Mouse (Mus musculus): ENCODE measurements around the gene Olfr2. TPM values are rescaled to one million over a fixed set of nuclear protein-coding genes. Genes with fewer than 3 reads are reported as not detected.

Olfr2 gene
- not detected for polyA plus RNA-seq (2014; fragmentation: Illumina TruSeq; extraction: RNeasy Lipid Tissue Mini Kit (QIAGEN cat#74804))

GRCm38 (mm10) chr7:107005972-107006371, at the start of gene Olfr2:
Gene Olfr2, minus strand, starts transcription at chr7:107006072.

DNA sequence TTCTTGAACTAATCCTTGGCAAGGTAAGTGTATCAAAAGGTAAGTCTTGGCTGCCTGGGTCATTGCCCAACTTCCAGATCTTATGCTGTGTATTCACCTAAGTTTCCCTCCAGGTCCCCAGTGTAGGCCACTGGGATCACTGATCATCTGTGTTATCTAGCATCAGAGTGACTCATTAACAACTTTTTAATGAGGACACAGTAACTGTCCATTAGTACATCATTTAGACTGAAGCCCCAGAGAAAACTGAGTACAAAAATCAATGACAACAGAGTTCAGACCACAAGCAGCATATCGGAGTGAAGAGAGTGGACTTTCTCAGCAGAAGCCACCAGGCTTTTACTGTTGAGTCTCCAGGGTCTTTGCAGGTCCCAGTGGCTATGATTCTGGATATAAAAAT, 25.0 kb upstream of the Olfr2 start, which contains the start of gene Olfr713:
Gene Olfr713, plus strand, starts transcription at position 301 of the 400 bp plus-strand sequence.

DNA sequence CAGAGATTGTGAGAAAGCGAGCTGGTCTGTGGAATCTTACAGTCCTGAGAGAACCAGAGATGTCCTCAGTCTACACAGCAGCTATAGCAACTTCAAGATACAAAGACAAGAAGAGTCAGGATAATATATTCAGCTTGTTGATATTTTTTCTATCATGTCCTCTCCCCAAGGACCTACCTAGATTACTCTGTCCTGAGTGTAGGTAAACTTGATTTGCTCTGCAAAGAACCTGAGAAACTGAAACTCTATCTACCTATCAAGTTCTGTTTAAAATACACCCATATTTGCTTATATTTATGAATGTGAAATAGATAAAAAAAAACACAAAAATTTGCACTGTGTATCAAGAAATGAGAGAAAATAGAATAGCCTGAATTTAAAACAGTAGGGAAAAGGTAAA, 30.5 kb downstream of the Olfr2 start, which contains the start of gene Olfr711:
Gene Olfr711, minus strand, starts transcription at position 101 of the 400 bp plus-strand sequence.

DNA sequence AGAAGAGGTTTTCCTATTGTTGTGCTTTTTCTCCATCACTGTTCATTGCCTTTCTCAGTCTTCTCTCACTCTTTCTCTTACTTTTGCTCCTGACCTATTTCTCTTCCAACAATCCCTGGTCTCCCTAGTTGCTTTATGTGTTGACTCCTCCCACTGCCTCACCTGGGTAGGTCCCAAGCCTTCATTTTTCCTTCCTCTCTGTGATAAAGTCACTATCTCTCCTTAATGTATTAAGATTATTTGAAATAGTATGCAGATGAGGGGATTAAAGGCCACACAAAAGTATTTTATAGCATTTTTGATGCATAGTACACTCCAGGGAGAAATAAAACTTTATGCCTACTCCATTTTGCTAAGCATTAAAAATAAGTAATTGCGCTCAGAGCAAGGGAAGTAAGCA, 42.0 kb downstream of the Olfr2 start, which contains the start of gene Olfr6:
Gene Olfr6, minus strand, starts transcription at position 101 of the 400 bp plus-strand sequence.

DNA sequence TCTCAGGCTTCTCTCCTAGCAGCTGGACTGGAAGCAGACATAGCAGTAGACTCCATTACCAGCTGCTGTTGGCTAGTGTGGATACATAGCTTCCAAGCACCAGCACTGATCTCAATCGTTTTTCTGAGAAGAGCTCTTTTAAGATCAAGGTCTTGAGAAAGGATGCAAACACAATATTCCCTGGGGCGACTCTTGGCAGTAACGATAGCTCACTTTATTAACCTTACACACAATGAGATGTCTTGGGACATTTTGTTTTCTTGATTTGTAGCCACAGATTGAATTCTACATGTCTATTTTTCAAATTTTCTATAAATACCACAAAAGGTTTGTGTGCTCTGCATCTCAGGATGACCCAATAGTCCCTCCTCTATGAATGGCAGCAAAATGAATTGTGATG, 57.7 kb downstream of the Olfr2 start, which contains the start of gene Olfr710:
Gene Olfr710, minus strand, starts transcription at position 101 of the 400 bp plus-strand sequence.

Other genes starting within 250 kb of the Olfr2 start
- gene Olfr699, start 212.9 kb downstream of the Olfr2 start, polyA plus RNA-seq (2014; fragmentation: Illumina TruSeq; extraction: RNeasy Lipid Tissue Mini Kit (QIAGEN cat#74804)), result not detected
- not detected for gene Olfr700, start 197.2 kb downstream of the Olfr2 start, polyA plus RNA-seq (2014; fragmentation: Illumina TruSeq; extraction: RNeasy Lipid Tissue Mini Kit (QIAGEN cat#74804))
- gene Olfr701, start 191.9 kb downstream of the Olfr2 start, polyA plus RNA-seq (2014; fragmentation: Illumina TruSeq; extraction: RNeasy Lipid Tissue Mini Kit (QIAGEN cat#74804)), result 0.14 TPM
- not detected for gene Olfr702, start 172.2 kb downstream of the Olfr2 start, polyA plus RNA-seq (2014; fragmentation: Illumina TruSeq; extraction: RNeasy Lipid Tissue Mini Kit (QIAGEN cat#74804))
- not detected for gene Olfr703, start 162.7 kb downstream of the Olfr2 start, polyA plus RNA-seq (2014; fragmentation: Illumina TruSeq; extraction: RNeasy Lipid Tissue Mini Kit (QIAGEN cat#74804))
- not detected for gene Olfr704, start 142.9 kb downstream of the Olfr2 start, polyA plus RNA-seq (2014; fragmentation: Illumina TruSeq; extraction: RNeasy Lipid Tissue Mini Kit (QIAGEN cat#74804))
- not detected for gene Olfr705, start 129.2 kb downstream of the Olfr2 start, polyA plus RNA-seq (2014; fragmentation: Illumina TruSeq; extraction: RNeasy Lipid Tissue Mini Kit (QIAGEN cat#74804))
- gene Olfr706, start 117.9 kb downstream of the Olfr2 start, polyA plus RNA-seq (2014; fragmentation: Illumina TruSeq; extraction: RNeasy Lipid Tissue Mini Kit (QIAGEN cat#74804)), result not detected
- gene Olfr707, start 104.8 kb downstream of the Olfr2 start, polyA plus RNA-seq (2014; fragmentation: Illumina TruSeq; extraction: RNeasy Lipid Tissue Mini Kit (QIAGEN cat#74804)), result not detected
- not detected for gene Olfr1532-ps1, start 98.1 kb downstream of the Olfr2 start, polyA plus RNA-seq (2014; fragmentation: Illumina TruSeq; extraction: RNeasy Lipid Tissue Mini Kit (QIAGEN cat#74804))
- not detected for gene Olfr709-ps1, start 73.9 kb downstream of the Olfr2 start, polyA plus RNA-seq (2014; fragmentation: Illumina TruSeq; extraction: RNeasy Lipid Tissue Mini Kit (QIAGEN cat#74804))
- not detected for gene Olfr710, start 57.8 kb downstream of the Olfr2 start, polyA plus RNA-seq (2014; fragmentation: Illumina TruSeq; extraction: RNeasy Lipid Tissue Mini Kit (QIAGEN cat#74804))
- not detected for gene Olfr6, start 42.1 kb downstream of the Olfr2 start, polyA plus RNA-seq (2014; fragmentation: Illumina TruSeq; extraction: RNeasy Lipid Tissue Mini Kit (QIAGEN cat#74804))
- gene Olfr711, start 30.6 kb downstream of the Olfr2 start, polyA plus RNA-seq (2014; fragmentation: Illumina TruSeq; extraction: RNeasy Lipid Tissue Mini Kit (QIAGEN cat#74804)), result not detected
- not detected for gene Olfr713, start 25.1 kb upstream of the Olfr2 start, polyA plus RNA-seq (2014; fragmentation: Illumina TruSeq; extraction: RNeasy Lipid Tissue Mini Kit (QIAGEN cat#74804))
- not detected for gene Olfr714, start 64.9 kb upstream of the Olfr2 start, polyA plus RNA-seq (2014; fragmentation: Illumina TruSeq; extraction: RNeasy Lipid Tissue Mini Kit (QIAGEN cat#74804))
- gene Olfr17, start 87.1 kb upstream of the Olfr2 start, polyA plus RNA-seq (2014; fragmentation: Illumina TruSeq; extraction: RNeasy Lipid Tissue Mini Kit (QIAGEN cat#74804)), result not detected
- gene Olfr715b, start 104.3 kb upstream of the Olfr2 start, polyA plus RNA-seq (2014; fragmentation: Illumina TruSeq; extraction: RNeasy Lipid Tissue Mini Kit (QIAGEN cat#74804)), result not detected
- gene Olfr715, start 125.0 kb upstream of the Olfr2 start, polyA plus RNA-seq (2014; fragmentation: Illumina TruSeq; extraction: RNeasy Lipid Tissue Mini Kit (QIAGEN cat#74804)), result not detected
- gene Olfr716, start 132.3 kb upstream of the Olfr2 start, polyA plus RNA-seq (2014; fragmentation: Illumina TruSeq; extraction: RNeasy Lipid Tissue Mini Kit (QIAGEN cat#74804)), result not detected
- 208 TPM for gene Nlrp14, start 160.9 kb upstream of the Olfr2 start, polyA plus RNA-seq (2014; fragmentation: Illumina TruSeq; extraction: RNeasy Lipid Tissue Mini Kit (QIAGEN cat#74804))
- not detected for gene Rbmxl2, start 203.4 kb upstream of the Olfr2 start, polyA plus RNA-seq (2014; fragmentation: Illumina TruSeq; extraction: RNeasy Lipid Tissue Mini Kit (QIAGEN cat#74804))